Mouse (Mus musculus) left cerebral cortex, postnatal 4 days (tissue): Measurements from ENCODE around the gene Vmn2r28. TPM values are rescaled to one million over a fixed set of nuclear protein-coding genes. Genes with fewer than 3 reads are reported as not detected.
"Not testable (repeated sequence)": the region's sequence is repeated elsewhere in the genome, so short reads cannot be mapped to it uniquely, and the experiment has no call there.

ENCODE experiments used
- DNase-seq: peaks from one replicate; pipeline ENCODE4 v3.0.0-alpha.2; 2022
- intact Hi-C: fragments of 180-260 bp; cut with DNase I; formaldehyde crosslinking; loops from one replicate; pipeline ENCODE4 v1.15.1; 2025
- total RNA-seq, 2 experiments: library from RNA; stranded (reverse); gene quantifications; 2 replicates each; pipeline ENCODE4 v1.2.3; 2021

Gene Vmn2r28
- total RNA-seq = not detected

- intact Hi-C loops, DNase-seq: not testable (repeated sequence)
These were observed at the start of gene Vmn2r28 for GRCm38 (mm10) chr7:5493856-5494255. Gene Vmn2r28, minus strand, starts transcription at chr7:5493956.

DNA sequence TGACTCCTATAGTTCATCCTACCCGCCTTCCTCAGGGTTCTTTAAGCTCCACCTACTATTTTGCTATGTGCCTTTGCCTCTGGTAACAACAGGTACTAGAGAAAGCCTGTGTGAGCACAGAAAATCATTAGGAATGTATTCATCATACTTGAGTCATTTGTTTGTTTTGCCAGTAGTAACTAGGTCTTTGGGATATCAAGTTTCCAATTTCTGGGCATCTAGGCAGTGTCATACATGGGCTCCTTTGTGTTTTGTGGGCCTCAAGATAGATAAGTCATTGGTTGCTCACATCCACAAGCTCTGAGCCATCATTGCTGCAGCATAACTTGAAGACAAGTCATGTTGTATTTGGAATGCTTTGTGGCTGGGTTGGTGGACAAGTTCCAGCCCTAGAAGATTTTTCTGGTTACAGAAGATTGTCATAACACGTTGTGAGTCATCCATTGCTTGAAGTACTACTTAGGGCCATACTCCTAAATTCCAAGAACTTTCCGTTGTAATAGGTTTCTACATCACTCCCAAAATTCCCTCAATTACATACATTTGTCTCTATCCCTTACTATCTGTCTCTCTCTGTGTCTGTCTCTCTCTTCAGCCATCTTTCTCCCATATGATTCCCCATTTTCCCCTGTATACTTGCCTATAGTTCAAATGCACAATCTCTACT is 47.1 kb upstream of the Vmn2r28 start:
- DNase-seq, intact Hi-C loops: not testable (repeated sequence)

DNA sequence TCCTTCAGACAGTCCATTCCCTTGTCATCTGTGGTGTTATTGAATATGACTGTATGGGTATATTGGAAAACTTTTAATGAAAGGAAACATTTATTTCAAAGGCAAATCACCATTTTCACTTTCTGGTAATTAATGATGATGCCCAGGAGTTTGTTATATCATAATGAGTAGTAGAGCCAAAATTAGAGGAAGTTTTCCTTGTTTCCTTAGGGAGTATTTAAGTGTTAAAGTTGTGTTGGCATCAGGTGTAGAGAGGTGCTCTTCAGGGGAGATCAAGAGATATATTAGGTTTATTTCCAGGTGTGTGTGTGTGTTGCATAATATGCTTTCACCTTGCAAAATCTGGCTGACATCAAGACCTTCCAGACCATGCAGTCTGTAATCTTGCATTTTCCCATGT is 37.1 kb downstream of the Vmn2r28 start, which contains the start of gene Vmn1r59:
Vmn1r59 (minus strand) TSS at position 101 of the 400 bp plus-strand sequence.
- intact Hi-C loops = loop anchor here (5.0 kb wide), 1 partner anchor 224 kb away; no protein-coding TSS in a partner anchor
- DNase-seq = no peak

DNA sequence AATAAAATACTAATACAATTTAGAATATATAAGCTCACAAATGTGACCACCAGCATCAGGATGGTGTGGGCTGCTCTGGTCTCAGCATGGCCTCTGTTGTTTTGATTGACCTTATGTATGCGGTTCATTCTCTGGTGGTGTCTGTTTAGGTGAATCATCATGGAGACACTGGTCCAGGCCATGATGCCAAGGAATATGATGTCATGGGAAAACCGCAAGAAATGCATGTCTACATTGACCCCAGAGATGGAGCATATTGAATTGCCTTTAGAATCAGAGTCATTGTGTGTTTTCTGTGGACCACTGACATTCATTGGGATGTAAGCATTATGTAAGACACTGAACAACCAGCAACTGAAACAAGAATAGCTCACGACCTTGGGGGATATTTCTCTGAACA is 39.7 kb downstream of the Vmn2r28 start:
- intact Hi-C loops, DNase-seq: not testable (repeated sequence)

DNA sequence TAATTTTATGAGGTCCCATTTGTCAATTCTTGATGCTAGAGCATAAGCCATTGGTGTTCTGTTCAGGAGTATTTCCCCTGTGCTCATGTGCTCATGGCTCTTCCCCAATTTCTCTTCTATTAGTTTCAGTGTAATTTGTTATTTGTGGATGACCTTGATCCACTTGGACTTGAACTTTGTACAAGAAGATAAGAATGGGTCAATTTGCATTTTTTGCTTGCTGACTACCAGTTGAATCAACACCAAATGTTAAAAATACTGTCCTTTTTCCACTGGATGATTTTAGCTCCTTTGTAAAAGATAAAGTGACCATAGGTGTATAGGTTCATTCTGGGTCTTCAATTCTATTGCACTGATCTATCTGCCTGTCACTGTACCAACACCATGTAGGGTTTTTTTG is 45.1 kb downstream of the Vmn2r28 start:
- no peak for DNase-seq
- intact Hi-C loops = no loop called here

Other genes starting within 250 kb of the Vmn2r28 start
- gene Gm5065, start 143.4 kb downstream of the Vmn2r28 start, total RNA-seq = not detected
- not detected for gene Nlrp2, start 142.9 kb downstream of the Vmn2r28 start, total RNA-seq
- not detected for gene Vmn1r58, start 80.6 kb downstream of the Vmn2r28 start, total RNA-seq
- not detected for gene Vmn1r59, start 37.2 kb downstream of the Vmn2r28 start, total RNA-seq
- gene Vmn1r60, start 53.4 kb upstream of the Vmn2r28 start, total RNA-seq = not detected
- gene Vmn1r61, start 119.3 kb upstream of the Vmn2r28 start, total RNA-seq = not detected
- not detected for gene Vmn1r62, start 179.7 kb upstream of the Vmn2r28 start, total RNA-seq